Mouse (Mus musculus): ENCODE results near the gene Serpinb1b.

DNA sequence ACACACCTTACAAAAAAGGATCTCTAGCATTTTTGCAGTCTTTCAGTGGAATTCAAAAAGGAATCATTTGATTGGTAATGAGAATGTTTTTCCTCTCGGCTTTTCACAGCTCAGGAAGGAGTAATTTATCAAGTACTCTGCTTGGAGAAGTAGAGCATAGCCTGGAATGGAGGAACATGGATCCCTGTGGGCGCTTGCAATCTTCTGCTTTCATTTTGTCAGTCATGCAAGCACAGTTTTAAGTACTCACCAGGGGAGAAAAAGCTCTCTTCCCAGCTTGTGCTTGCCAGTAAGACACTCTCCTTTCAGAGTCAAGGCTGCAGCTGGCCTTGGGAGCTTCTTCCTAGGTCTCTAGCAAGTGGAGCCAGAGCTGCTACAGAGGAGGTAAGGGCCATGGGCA lies 5.5 kb downstream of the Serpinb1b start:
- TF ChIP-seq CTCF (IDR thresholded peaks at IDR 0.05 in 2 of 3, conservative IDR thresholded peaks at IDR 0.05 in 1 of 3; ENCODE audit: control insufficient read depth in 1 of 3, insufficient read depth in 1 of 3, low read depth in 2 of 3, low read length in 3 of 3, poor library complexity in 1 of 3, severe bottlenecking in 1 of 3) (no peak), CHD2 (IDR thresholded peaks at IDR 0.05; ENCODE audit: low read length) (no peak), RAD21 (IDR thresholded peaks at IDR 0.05; ENCODE audit: low read depth, low read length) (no peak), NRF1 (IDR thresholded peaks at IDR 0.05; ENCODE audit: insufficient read depth, low read depth, low read length, poor library complexity, severe bottlenecking) (no peak), POLR2A (IDR thresholded peaks at IDR 0.05; ENCODE audit: control insufficient read depth in 1 of 2, insufficient read depth in 1 of 2, low read depth in 1 of 2, low read length in 2 of 2, poor library complexity in 1 of 2) (no peak), BHLHE40 (IDR thresholded peaks at IDR 0.05; ENCODE audit: borderline replicate concordance, low read depth, low read length) (no peak), SIN3A (IDR thresholded peaks at IDR 0.05; ENCODE audit: low read length) (no peak), E2F4 (IDR thresholded peaks at IDR 0.05; ENCODE audit: borderline replicate concordance, low read depth, low read length) (no peak), EP300 (IDR thresholded peaks at IDR 0.05; ENCODE audit: low read depth in 1 of 2, low read length in 2 of 2) (no peak), HCFC1 (IDR thresholded peaks at IDR 0.05; ENCODE audit: low read depth, low read length) (no peak), CHD1 (IDR thresholded peaks at IDR 0.05; ENCODE audit: low read depth, low read length) (no peak), GABPA (IDR thresholded peaks at IDR 0.05; ENCODE audit: low read depth, low read length) (no peak), USF1 (IDR thresholded peaks at IDR 0.05; ENCODE audit: low read depth, low read length) (no peak), USF2 (IDR thresholded peaks at IDR 0.05; ENCODE audit: borderline replicate concordance in 1 of 2, insufficient read depth in 1 of 2, low read depth in 1 of 2, low read length in 2 of 2) (no peak)

Data from MEL (cell line).